Mouse (Mus musculus) colon, adult 2 months (tissue): ENCODE data around the gene Nipsnap1. TPM values are rescaled to one million over a fixed set of nuclear protein-coding genes. Genes with fewer than 3 reads are reported as not detected.

ENCODE experiments used
- polyA plus RNA-seq: library from polyadenylated mRNA; depleted of rRNA; stranded (reverse); fragments of >200 nt; gene quantifications from 2 replicates; pipeline ENCODE4 v1.2.3, GENCODE M21; 2012; rRNA removed

Gene Nipsnap1
- 41.8 and 56.2 TPM in 2 replicates for polyA plus RNA-seq

GRCm38 (mm10) chr11:4873755-4874475 is at the start of gene Nipsnap1:
Gene Nipsnap1, plus strand, starts transcription at chr11:4873951.

GRCm38 (mm10) chr11:4849258-4849943 is 24.4 kb upstream of the Nipsnap1 start, which contains the start of gene Nf2:
Gene Nf2, minus strand, starts transcription at chr11:4849536.

GRCm38 (mm10) chr11:4894848-4895816 is 21.4 kb downstream of the Nipsnap1 start, which contains the start of gene Thoc5:
Gene Thoc5, plus strand, starts transcription at chr11:4895320.

Other genes with a start within 250 kb of the Nipsnap1 start
- 20.6 and 22.7 TPM in 2 replicates for gene Ascc2, start 236.2 kb upstream of the Nipsnap1 start, polyA plus RNA-seq
- 1,257 and 1,459 TPM in 2 replicates for gene Uqcr10, start 169.6 kb upstream of the Nipsnap1 start, polyA plus RNA-seq
- gene Zmat5, start 169.3 kb upstream of the Nipsnap1 start, polyA plus RNA-seq, result 46.4 and 58.7 TPM in 2 replicates
- 0.06 TPM in 1 of 2 replicates, not detected in the other for gene Cabp7, start 127.2 kb upstream of the Nipsnap1 start, polyA plus RNA-seq
- gene Nf2, start 24.4 kb upstream of the Nipsnap1 start, polyA plus RNA-seq, result 43.5 and 49.9 TPM in 2 replicates
- gene Thoc5, start 21.4 kb downstream of the Nipsnap1 start, polyA plus RNA-seq, result 14.5 and 15.7 TPM in 2 replicates
- 0.44 and 0.47 TPM in 2 replicates for gene Nefh, start 74.1 kb downstream of the Nipsnap1 start, polyA plus RNA-seq
- gene Ap1b1, start 112.9 kb downstream of the Nipsnap1 start, polyA plus RNA-seq, result 97.3 and 107 TPM in 2 replicates
- 2.4 and 2.8 TPM in 2 replicates for gene Rasl10a, start 184.2 kb downstream of the Nipsnap1 start, polyA plus RNA-seq
- gene Gas2l1, start 191.4 kb downstream of the Nipsnap1 start, polyA plus RNA-seq, result 135 and 142 TPM in 2 replicates
- 26.0 and 28.7 TPM in 2 replicates for gene Rhbdd3, start 225.0 kb downstream of the Nipsnap1 start, polyA plus RNA-seq
- gene Ewsr1, start 225.3 kb downstream of the Nipsnap1 start, polyA plus RNA-seq, result 222 and 233 TPM in 2 replicates